Mouse (Mus musculus): ENCODE measurements around the gene Hectd2. TPM values are rescaled to one million over a fixed set of nuclear protein-coding genes. Genes with fewer than 3 reads are reported as not detected.

Hectd2 gene
- polyA plus RNA-seq, 1 experiment: 0.57 TPM

- DNase-seq: no peak
- 93% methylated on average over 8 of the region's 8 CpGs for WGBS
- no peak for TF ChIP-seq POLR2A (IDR thresholded peaks at IDR 0.05; ENCODE audit: borderline replicate concordance, extremely low read depth, low read depth, low read length)
- TF ChIP-seq CTCF (IDR thresholded peaks at IDR 0.05; ENCODE audit: insufficient read depth, low read length): no peak
- Histone ChIP-seq H3K4me1 (ENCODE audit: control insufficient read depth, insufficient read depth, low read length) (no peaks in the 10 kb centered on the region), H3K4me3 (replicated peaks; ENCODE audit: extremely low read depth, low read depth, low read length) (no peak overlapping the region)
Observed at GRCm38 (mm10) chr19:36601869-36602268, 47.4 kb downstream of the Hectd2 start.

- 73% methylated on average over 11 of the region's 11 CpGs for WGBS
- no peak for TF ChIP-seq CTCF (IDR thresholded peaks at IDR 0.05; ENCODE audit: insufficient read depth, low read length)
- no peak for TF ChIP-seq POLR2A (IDR thresholded peaks at IDR 0.05; ENCODE audit: borderline replicate concordance, extremely low read depth, low read depth, low read length)
Observed at GRCm38 (mm10) chr19:36602535-36603312, 48.3 kb downstream of the Hectd2 start.

GRCm38 (mm10) chr19:36606270-36606669 is 51.8 kb downstream of the Hectd2 start:
- DNase-seq: no peak

More at GRCm38 (mm10) chr19:36602535-36603312, 48.3 kb downstream of the Hectd2 start:
- no peak for DNase-seq
- no peaks in the 10 kb centered on the region for H3K4me1 ChIP-seq (ENCODE audit: control insufficient read depth, insufficient read depth, low read length)
- H3K4me3 ChIP-seq (replicated peaks; ENCODE audit: extremely low read depth, low read depth, low read length): no peak overlapping the region

GRCm38 (mm10) chr19:36609229-36609628 is 54.8 kb downstream of the Hectd2 start:
- WGBS: 50% methylated on average over 3 of the region's 3 CpGs

More at GRCm38 (mm10) chr19:36606270-36606669, 51.8 kb downstream of the Hectd2 start:
- 21% methylated on average over 1 of the region's 1 CpGs for WGBS
- TF ChIP-seq CTCF (IDR thresholded peaks at IDR 0.05; ENCODE audit: insufficient read depth, low read length) (peak; percentile 22; the same call in 1 of the 2 replicates), POLR2A (IDR thresholded peaks at IDR 0.05; ENCODE audit: borderline replicate concordance, extremely low read depth, low read depth, low read length) (no peak)
- Histone ChIP-seq H3K4me3 (replicated peaks; ENCODE audit: extremely low read depth, low read depth, low read length) (no peak overlapping the region), H3K4me1 (ENCODE audit: control insufficient read depth, insufficient read depth, low read length) (no peaks in the 10 kb centered on the region)

GRCm38 (mm10) chr19:36610309-36610708 is 55.9 kb downstream of the Hectd2 start:
- no peak for TF ChIP-seq POLR2A (IDR thresholded peaks at IDR 0.05; ENCODE audit: borderline replicate concordance, extremely low read depth, low read depth, low read length)
- TF ChIP-seq CTCF (IDR thresholded peaks at IDR 0.05; ENCODE audit: insufficient read depth, low read length): no peak
- Histone ChIP-seq H3K4me3 (replicated peaks; ENCODE audit: extremely low read depth, low read depth, low read length) (no peak overlapping the region), H3K4me1 (ENCODE audit: control insufficient read depth, insufficient read depth, low read length) (no peaks in the 10 kb centered on the region)
- WGBS: 65% methylated on average over 2 of the region's 2 CpGs
- no peak for DNase-seq

More at GRCm38 (mm10) chr19:36609229-36609628, 54.8 kb downstream of the Hectd2 start:
- TF ChIP-seq POLR2A (IDR thresholded peaks at IDR 0.05; ENCODE audit: borderline replicate concordance, extremely low read depth, low read depth, low read length): no peak
- TF ChIP-seq CTCF (IDR thresholded peaks at IDR 0.05; ENCODE audit: insufficient read depth, low read length): no peak
- DNase-seq: no peak
- Histone ChIP-seq H3K4me1 (ENCODE audit: control insufficient read depth, insufficient read depth, low read length) (no peaks in the 10 kb centered on the region), H3K4me3 (replicated peaks; ENCODE audit: extremely low read depth, low read depth, low read length) (no peak overlapping the region)

GRCm38 (mm10) chr19:36625906-36626305 is 71.5 kb downstream of the Hectd2 start:
- Histone ChIP-seq H3K4me3 (replicated peaks; ENCODE audit: extremely low read depth, low read depth, low read length) (no peak overlapping the region), H3K4me1 (ENCODE audit: control insufficient read depth, insufficient read depth, low read length) (no peaks in the 10 kb centered on the region)
- WGBS: 83% methylated on average over 1 of the region's 1 CpGs
- DNase-seq: no peak
- no peak for TF ChIP-seq CTCF (IDR thresholded peaks at IDR 0.05; ENCODE audit: insufficient read depth, low read length)
- TF ChIP-seq POLR2A (IDR thresholded peaks at IDR 0.05; ENCODE audit: borderline replicate concordance, extremely low read depth, low read depth, low read length): no peak

- no peaks in the 10 kb centered on the region for H3K4me1 ChIP-seq (ENCODE audit: control insufficient read depth, insufficient read depth, low read length)
- WGBS: 87% methylated on average over 4 of the region's 4 CpGs
- TF ChIP-seq CTCF (IDR thresholded peaks at IDR 0.05; ENCODE audit: insufficient read depth, low read length) (no peak), POLR2A (IDR thresholded peaks at IDR 0.05; ENCODE audit: borderline replicate concordance, extremely low read depth, low read depth, low read length) (no peak)
- no peak overlapping the region for H3K4me3 ChIP-seq (replicated peaks; ENCODE audit: extremely low read depth, low read depth, low read length)
- no peak for DNase-seq
Observed at GRCm38 (mm10) chr19:36626881-36627280, 72.4 kb downstream of the Hectd2 start.

- DNase-seq: no peak
- WGBS: 68% methylated on average over 9 of the region's 9 CpGs
- TF ChIP-seq CTCF (IDR thresholded peaks at IDR 0.05; ENCODE audit: insufficient read depth, low read length) (no peak), POLR2A (IDR thresholded peaks at IDR 0.05; ENCODE audit: borderline replicate concordance, extremely low read depth, low read depth, low read length) (no peak)
- Histone ChIP-seq H3K4me3 (replicated peaks; ENCODE audit: extremely low read depth, low read depth, low read length) (no peak overlapping the region), H3K4me1 (ENCODE audit: control insufficient read depth, insufficient read depth, low read length) (no peaks in the 10 kb centered on the region)
Observed at GRCm38 (mm10) chr19:36629394-36629910, 75.0 kb downstream of the Hectd2 start.

- Histone ChIP-seq H3K4me1 (ENCODE audit: control insufficient read depth, insufficient read depth, low read length) (no peaks in the 10 kb centered on the region), H3K4me3 (replicated peaks; ENCODE audit: extremely low read depth, low read depth, low read length) (no peak overlapping the region)
- DNase-seq: no peak
- WGBS: 84% methylated on average over 5 of the region's 5 CpGs
- TF ChIP-seq CTCF (IDR thresholded peaks at IDR 0.05; ENCODE audit: insufficient read depth, low read length) (no peak), POLR2A (IDR thresholded peaks at IDR 0.05; ENCODE audit: borderline replicate concordance, extremely low read depth, low read depth, low read length) (no peak)
Observed at GRCm38 (mm10) chr19:36630361-36630760, 75.9 kb downstream of the Hectd2 start.

GRCm38 (mm10) chr19:36634771-36635170 is 80.3 kb downstream of the Hectd2 start:
- 55% methylated on average over 7 of the region's 7 CpGs for WGBS
- H3K4me1 ChIP-seq (ENCODE audit: control insufficient read depth, insufficient read depth, low read length): no peaks in the 10 kb centered on the region
- H3K4me3 ChIP-seq (replicated peaks; ENCODE audit: extremely low read depth, low read depth, low read length): no peak overlapping the region
- no peak for DNase-seq
- TF ChIP-seq POLR2A (IDR thresholded peaks at IDR 0.05; ENCODE audit: borderline replicate concordance, extremely low read depth, low read depth, low read length) (no peak), CTCF (IDR thresholded peaks at IDR 0.05; ENCODE audit: insufficient read depth, low read length) (no peak)

All from lung, adult 2 months (tissue).